Mouse (Mus musculus) liver, embryonic 11.5 days (tissue): Measurements from ENCODE around the gene Gm20661. TPM values are rescaled to one million over a fixed set of nuclear protein-coding genes. Genes with fewer than 3 reads are reported as not detected.

Source experiments
- ATAC-seq: fragments of 200-750 bp; cut with Nextera tagmentation; replicated peaks from 2 replicates; pipeline ENCODE4 v1.8.0; 2017; ENCODE audit warnings: moderate number of reproducible peaks, mild to moderate bottlenecking, moderate TSS enrichment, moderate library complexity; ENCODE audit not compliant: low FRiP score
- DNase-seq: peaks from one replicate; pipeline ENCODE4 v3.0.0-alpha.2; 2017; ENCODE audit warnings: low spot score
- H3K27ac ChIP-seq: fragments of 300-500 bp; sonication (generic); 2 replicates; pipeline ENCODE4 v1.5.1; 2014; ENCODE audit warnings: mild to moderate bottlenecking, low read depth, low read length, control low read depth
- H3K27me3 ChIP-seq: fragments of 300-500 bp; sonication (generic); replicated peaks from 2 replicates; pipeline ENCODE4 v1.6.1; 2014; ENCODE audit warnings: low read length, mixed read lengths; ENCODE audit not compliant: control insufficient read depth, insufficient read depth
- H3K36me3 ChIP-seq: fragments of 300-500 bp; sonication (generic); 2 replicates; pipeline ENCODE4 v1.6.1; 2014; ENCODE audit warnings: mild to moderate bottlenecking, low read length, moderate library complexity, mixed read lengths; ENCODE audit not compliant: control insufficient read depth, insufficient read depth
- H3K4me1 ChIP-seq: fragments of 300-500 bp; sonication (generic); replicated peaks from 2 replicates; pipeline ENCODE4 v1.6.1; 2014; ENCODE audit warnings: low read length, mixed read lengths; ENCODE audit not compliant: control insufficient read depth, insufficient read depth
- H3K4me2 ChIP-seq: fragments of 300-500 bp; sonication (generic); 2 replicates; pipeline ENCODE4 v1.6.1; 2014; ENCODE audit warnings: mild to moderate bottlenecking, control low read depth, moderate library complexity
- H3K4me3 ChIP-seq: fragments of 300-500 bp; sonication (generic); 2 replicates; pipeline ENCODE4 v1.5.1; 2014; ENCODE audit warnings: low read depth, low read length, control low read depth
- H3K9ac ChIP-seq: fragments of 300-500 bp; sonication (generic); 2 replicates; pipeline ENCODE4 v1.6.1; 2014; ENCODE audit warnings: low read depth, low read length, control low read depth
- H3K9me3 ChIP-seq: fragments of 300-500 bp; sonication (generic); 2 replicates; pipeline ENCODE4 v1.6.1; 2016; ENCODE audit warnings: low read length, inconsistent platforms, mixed read lengths; ENCODE audit not compliant: control insufficient read depth
- WGBS: fragments of 180-500 bp; shearing (Covaris S2); extraction: QIAGEN DNeasy Blood & Tissue Kit; methylation state at CpG from one replicate; pipeline ENCODE4 v1.1.7; 2014; 5-methylcytosine and 5-hydroxymethylcytosine counted together
- polyA plus RNA-seq: library from polyadenylated mRNA; unstranded; fragments of >200 nt; fragmentation: Nextera tagmentation; extraction: Ambion mirVana; gene quantifications from 2 replicates; pipeline ENCODE4 v1.2.1, GENCODE M21; 2014

The Gm20661 gene
- polyA plus RNA-seq, 1 experiment from 2014 or later = 2.0 TPM

- Histone ChIP-seq H3K27me3 (no peaks in the 10 kb centered on the region), H3K9me3 (no peaks in the 10 kb centered on the region), H3K9ac (no peak overlapping the region), H3K27ac (no peak overlapping the region), H3K4me2 (no peak overlapping the region), H3K36me3 (peaks cover 27% of the 10 kb centered on the region), H3K4me1 (no peaks in the 10 kb centered on the region), H3K4me3 (no peak overlapping the region)
- DNase-seq (no peak), ATAC-seq (no peak)
- 88% methylated on average over 3 of the region's 3 CpGs for WGBS
Observed at GRCm38 (mm10) chr9:108023216-108023615, 40.4 kb downstream of the Gm20661 start.

DNA sequence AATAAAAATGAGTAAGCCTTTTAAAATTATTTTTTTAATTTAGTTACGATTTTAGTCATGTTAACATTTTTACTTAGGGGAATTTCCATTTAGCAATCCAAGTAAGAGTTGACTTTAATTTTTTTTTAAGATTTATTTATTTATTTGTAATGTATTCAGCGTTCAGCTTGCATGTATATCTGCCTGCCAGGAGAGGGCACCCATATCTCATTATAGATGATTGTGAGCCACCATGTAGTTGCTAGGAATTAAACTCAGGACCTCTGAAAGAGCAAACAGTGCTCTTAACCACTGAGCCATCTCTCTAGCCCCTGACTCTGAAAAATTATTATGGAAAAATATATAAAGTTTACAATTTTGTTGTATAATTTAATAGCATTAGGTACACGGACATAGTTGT lies 43.7 kb downstream of the Gm20661 start:
- Histone ChIP-seq H3K36me3 (peaks cover 28% of the 10 kb centered on the region), H3K4me3 (no peak overlapping the region), H3K4me1 (no peaks in the 10 kb centered on the region), H3K9me3 (no peaks in the 10 kb centered on the region), H3K27me3 (no peaks in the 10 kb centered on the region), H3K9ac (no peak overlapping the region), H3K27ac (no peak overlapping the region), H3K4me2 (no peak overlapping the region)
- ATAC-seq (no peak), DNase-seq (no peak)
- WGBS = 88% methylated on average over 3 of the region's 3 CpGs

- Histone ChIP-seq H3K27me3 (no peaks in the 10 kb centered on the region), H3K27ac (no peak overlapping the region), H3K9me3 (no peaks in the 10 kb centered on the region), H3K4me2 (no peak overlapping the region), H3K4me3 (no peak overlapping the region), H3K36me3 (peaks cover 35% of the 10 kb centered on the region), H3K4me1 (no peaks in the 10 kb centered on the region), H3K9ac (no peak overlapping the region)
- WGBS = 94% methylated on average over 3 of the region's 3 CpGs
- DNase-seq (no peak), ATAC-seq (no peak)
Observed at GRCm38 (mm10) chr9:108027867-108028266, 45.0 kb downstream of the Gm20661 start.

- Histone ChIP-seq H3K27ac (no peak overlapping the region), H3K4me1 (peaks cover 6% of the 10 kb centered on the region), H3K4me2 (no peak overlapping the region), H3K9me3 (no peaks in the 10 kb centered on the region), H3K36me3 (peaks cover 24% of the 10 kb centered on the region), H3K27me3 (no peaks in the 10 kb centered on the region), H3K9ac (no peak overlapping the region), H3K4me3 (no peak overlapping the region)
- 87% methylated on average over 5 of the region's 5 CpGs for WGBS
- no peak for ATAC-seq
- no peak for DNase-seq
Observed at GRCm38 (mm10) chr9:108032126-108032525, 49.3 kb downstream of the Gm20661 start.

DNA sequence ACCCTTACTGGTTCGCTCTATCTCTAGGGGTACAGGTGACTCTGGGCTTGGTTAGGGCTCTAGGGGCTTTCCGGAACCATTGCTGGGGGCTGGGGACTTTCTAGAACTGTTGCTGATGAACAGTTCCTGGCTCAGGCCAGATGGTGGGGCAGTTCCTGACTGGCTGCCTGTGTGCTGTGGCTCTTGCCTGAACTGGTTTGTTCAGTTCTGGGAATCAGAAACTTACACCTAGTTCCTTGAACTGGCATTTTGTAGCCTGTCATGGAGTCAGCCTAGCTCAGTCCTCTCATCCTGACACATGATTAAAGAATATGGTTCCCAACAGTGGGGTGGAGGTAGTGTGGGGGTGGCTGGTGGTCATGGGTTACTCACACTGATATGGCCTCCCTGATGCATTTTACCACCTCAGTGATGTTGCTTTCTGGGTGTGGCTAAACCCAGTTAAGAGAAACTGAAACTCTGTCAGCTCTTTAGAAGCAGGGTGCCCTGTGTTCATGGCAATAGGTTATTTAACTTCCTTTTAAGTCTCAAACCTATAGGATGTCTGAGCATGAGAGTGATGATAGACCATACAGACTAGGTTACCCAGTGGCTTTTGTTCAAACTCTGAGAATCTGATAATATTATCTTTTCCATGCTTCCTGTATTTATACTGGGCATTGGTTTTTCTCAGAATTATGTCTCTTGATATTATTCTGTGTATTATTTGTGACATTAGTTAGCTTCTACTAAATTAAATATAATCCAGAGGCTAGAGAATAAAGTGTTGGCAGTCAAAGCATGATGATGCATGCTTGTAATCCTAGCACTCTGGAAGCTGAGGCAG lies 52.7 kb downstream of the Gm20661 start:
- no peak overlapping the region for H3K4me2 ChIP-seq
- 96% methylated on average over 2 of the region's 2 CpGs for WGBS
- peaks cover 6% of the 10 kb centered on the region for H3K4me1 ChIP-seq
- no peak overlapping the region for H3K9ac ChIP-seq
- H3K36me3 ChIP-seq = peaks cover 16% of the 10 kb centered on the region
- H3K27ac ChIP-seq = no peak overlapping the region
- H3K4me3 ChIP-seq = no peak overlapping the region
- DNase-seq = no peak
- H3K27me3 ChIP-seq = no peaks in the 10 kb centered on the region
- 0 out of 2 replicates have a peak, but pooled peaks have one; percentile 36 for ATAC-seq
- H3K9me3 ChIP-seq = no peaks in the 10 kb centered on the region

Other genes starting within 250 kb of the Gm20661 start
- gene Rbm5, start 212.1 kb upstream of the Gm20661 start, polyA plus RNA-seq = 115 and 123 TPM in 2 replicates
- 60.0 and 60.9 TPM in 2 replicates for gene Rbm6, start 109.8 kb upstream of the Gm20661 start, polyA plus RNA-seq
- gene Mon1a, start 94.9 kb upstream of the Gm20661 start, polyA plus RNA-seq = 8.9 and 11.0 TPM in 2 replicates
- 1.3 and 1.5 TPM in 2 replicates for gene Mst1r, start 76.2 kb upstream of the Gm20661 start, polyA plus RNA-seq
- gene Actl11, start 54.6 kb upstream of the Gm20661 start, polyA plus RNA-seq = not detected in 2 replicates
- gene Camkv, start 47.4 kb upstream of the Gm20661 start, polyA plus RNA-seq = 0.56 and 0.88 TPM in 2 replicates
- 30.4 and 32.9 TPM in 2 replicates for gene Traip, start 32.9 kb upstream of the Gm20661 start, polyA plus RNA-seq
- gene Uba7, start 7.6 kb upstream of the Gm20661 start, polyA plus RNA-seq = 44.3 and 47.4 TPM in 2 replicates
- 74.8 and 76.2 TPM in 2 replicates for gene Inka1, start 2.8 kb downstream of the Gm20661 start, polyA plus RNA-seq
- gene Cdhr4, start 9.4 kb downstream of the Gm20661 start, polyA plus RNA-seq = 5.1 and 5.6 TPM in 2 replicates
- gene Gm20662, start 13.3 kb downstream of the Gm20661 start, polyA plus RNA-seq = 0.69 TPM in 1 of 2 replicates, not detected in the other
- gene Ip6k1, start 19.4 kb downstream of the Gm20661 start, polyA plus RNA-seq = 26.6 and 27.3 TPM in 2 replicates
- 26.5 and 30.0 TPM in 2 replicates for gene Gmppb, start 66.2 kb downstream of the Gm20661 start, polyA plus RNA-seq
- gene Amigo3, start 70.1 kb downstream of the Gm20661 start, polyA plus RNA-seq = 2.3 TPM in 2 replicates
- gene Mst1, start 97.4 kb downstream of the Gm20661 start, polyA plus RNA-seq = 9.7 and 12.5 TPM in 2 replicates
- 59.1 and 59.2 TPM in 2 replicates for gene Rnf123, start 100.3 kb downstream of the Gm20661 start, polyA plus RNA-seq
- gene Apeh, start 111.5 kb downstream of the Gm20661 start, polyA plus RNA-seq = 159 and 167 TPM in 2 replicates
- gene Bsn, start 207.3 kb downstream of the Gm20661 start, polyA plus RNA-seq = 5.2 and 5.7 TPM in 2 replicates